Mouse (Mus musculus) left cerebral cortex, adult 18-20 months (tissue): ENCODE results near the gene Psmd7. TPM values are rescaled to one million over a fixed set of nuclear protein-coding genes. Genes with fewer than 3 reads are reported as not detected.

Experiments used
- DNase-seq, 2 experiments: peaks; one replicate each; pipeline ENCODE4 v3.0.0; 2021 to 2022; ENCODE audit warnings: low spot score in 2 of 2, mixed read lengths in 1 of 2
- total RNA-seq, 2 experiments: library from RNA; stranded (reverse); gene quantifications; 2 replicates each; pipeline ENCODE4 v1.2.3; 2021

The Psmd7 gene
- total RNA-seq, 2 experiments from 2014 or later: 109 to 110 TPM

- no peak for DNase-seq
Observed at GRCm38 (mm10) chr8:107580879-107581278, 7.4 kb downstream of the Psmd7 start.

GRCm38 (mm10) chr8:107578541-107578940, 9.7 kb downstream of the Psmd7 start:
- peak in 1 of 2 experiments; percentile 24 for DNase-seq

GRCm38 (mm10) chr8:107578132-107578531, 10.1 kb downstream of the Psmd7 start:
- no peak for DNase-seq

- no peak for DNase-seq
Observed at GRCm38 (mm10) chr8:107577640-107578039, 10.6 kb downstream of the Psmd7 start.

GRCm38 (mm10) chr8:107576702-107577101, 11.6 kb downstream of the Psmd7 start:
- peak; percentile 85 to 91 for DNase-seq

GRCm38 (mm10) chr8:107574771-107575170, 13.5 kb downstream of the Psmd7 start:
- DNase-seq: no peak

- DNase-seq: peak; percentile 37 to 71
Observed at GRCm38 (mm10) chr8:107572497-107572896, 15.8 kb downstream of the Psmd7 start.

GRCm38 (mm10) chr8:107571486-107572135, 16.7 kb downstream of the Psmd7 start:
- no peak for DNase-seq

GRCm38 (mm10) chr8:107571046-107571445, 17.2 kb downstream of the Psmd7 start:
- no peak for DNase-seq

GRCm38 (mm10) chr8:107562164-107562563, 26.1 kb downstream of the Psmd7 start:
- no peak for DNase-seq

- no peak for DNase-seq
Observed at GRCm38 (mm10) chr8:107560820-107561536, 27.3 kb downstream of the Psmd7 start.

GRCm38 (mm10) chr8:107556511-107556936, 31.7 kb downstream of the Psmd7 start:
- no peak for DNase-seq

- DNase-seq: no peak
Observed at GRCm38 (mm10) chr8:107555231-107555630, 33.0 kb downstream of the Psmd7 start.

GRCm38 (mm10) chr8:107552234-107552633, 36.0 kb downstream of the Psmd7 start:
- no peak for DNase-seq

- DNase-seq: no peak
Observed at GRCm38 (mm10) chr8:107546817-107547216, 41.4 kb downstream of the Psmd7 start.

GRCm38 (mm10) chr8:107546154-107546553, 42.1 kb downstream of the Psmd7 start:
- DNase-seq: peak; percentile 21 to 61

- no peak for DNase-seq
Observed at GRCm38 (mm10) chr8:107545621-107546152, 42.6 kb downstream of the Psmd7 start.

- DNase-seq: peak; percentile 24 to 66
Observed at GRCm38 (mm10) chr8:107544651-107545174, 43.6 kb downstream of the Psmd7 start.

- DNase-seq: no peak
Observed at GRCm38 (mm10) chr8:107544211-107544610, 44.1 kb downstream of the Psmd7 start.

- DNase-seq: no peak
Observed at GRCm38 (mm10) chr8:107543714-107544113, 44.5 kb downstream of the Psmd7 start.

- no peak for DNase-seq
Observed at GRCm38 (mm10) chr8:107542151-107542550, 46.1 kb downstream of the Psmd7 start.

GRCm38 (mm10) chr8:107541369-107541768, 46.9 kb downstream of the Psmd7 start:
- no peak for DNase-seq
